Mouse (Mus musculus): Measurements from ENCODE around the gene Fv1.
"Not testable (repeated sequence)": the region's sequence is repeated elsewhere in the genome, so short reads cannot be mapped to it uniquely, and the experiment has no call there.

Fv1 gene

DNA sequence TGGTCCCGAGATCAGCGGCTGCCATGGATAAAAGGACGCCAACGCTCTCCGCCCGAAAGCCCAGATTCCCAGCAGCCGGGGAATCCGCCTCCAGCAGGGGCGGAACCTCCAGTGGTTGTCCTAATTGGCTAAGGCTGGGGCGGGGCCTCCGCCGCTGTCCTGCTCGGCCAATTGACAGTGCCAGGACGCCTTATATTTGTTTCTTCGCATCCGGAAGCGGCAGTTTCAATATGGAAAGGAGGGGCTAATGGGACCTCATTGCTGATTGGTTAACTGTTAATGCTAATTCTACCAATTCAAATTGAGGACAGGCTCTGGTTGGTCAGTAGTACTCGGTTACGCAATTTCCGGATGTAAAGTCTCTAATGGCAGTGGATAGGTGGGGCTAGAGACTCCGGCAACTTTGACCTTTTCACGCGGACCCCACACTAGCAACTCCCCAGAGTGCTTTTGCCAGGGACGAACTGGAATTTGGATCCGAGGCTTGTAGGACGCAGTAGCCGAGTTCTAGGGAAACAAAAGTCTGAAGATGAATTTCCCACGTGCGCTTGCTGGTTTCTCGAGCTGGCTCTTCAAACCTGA is at the start of gene Fv1, which contains the start of gene Miip:
Gene Fv1, plus strand, starts transcription at position 530 of the 582 bp plus-strand sequence.
Gene Miip, minus strand, starts transcription at position 367 of the 582 bp plus-strand sequence.
- in situ Hi-C loops (cut with MboI, MseI), result loop anchor here (5.0 kb wide), 1 partner anchor 169 kb away; the partner anchor contains the start of genes Clcn6 and Mthfr

DNA sequence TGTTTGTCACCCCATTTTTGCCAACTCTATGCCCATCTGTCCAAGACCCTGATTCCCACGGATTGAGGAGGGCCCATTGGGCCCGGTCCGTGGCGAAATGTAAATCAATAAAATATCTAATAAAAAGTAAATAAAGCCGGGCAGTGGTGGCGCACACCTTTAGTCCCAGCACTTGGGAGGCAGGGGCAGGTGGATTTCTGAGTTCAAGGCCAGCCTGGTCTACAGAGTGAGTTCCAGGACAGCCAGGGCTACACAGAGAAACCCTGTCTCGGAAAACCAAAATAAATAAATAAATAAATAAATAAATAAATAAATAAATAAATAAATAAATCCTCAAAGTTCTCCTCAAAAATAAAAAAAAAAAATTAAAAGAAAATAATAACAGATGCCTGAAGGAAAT is 49.1 kb upstream of the Fv1 start:
- in situ Hi-C loops (cut with MboI, MseI), result loop anchor here (5.0 to 10.0 kb wide), 2 partner anchors 1737 to 1945 kb away; no protein-coding TSS in a partner anchor

DNA sequence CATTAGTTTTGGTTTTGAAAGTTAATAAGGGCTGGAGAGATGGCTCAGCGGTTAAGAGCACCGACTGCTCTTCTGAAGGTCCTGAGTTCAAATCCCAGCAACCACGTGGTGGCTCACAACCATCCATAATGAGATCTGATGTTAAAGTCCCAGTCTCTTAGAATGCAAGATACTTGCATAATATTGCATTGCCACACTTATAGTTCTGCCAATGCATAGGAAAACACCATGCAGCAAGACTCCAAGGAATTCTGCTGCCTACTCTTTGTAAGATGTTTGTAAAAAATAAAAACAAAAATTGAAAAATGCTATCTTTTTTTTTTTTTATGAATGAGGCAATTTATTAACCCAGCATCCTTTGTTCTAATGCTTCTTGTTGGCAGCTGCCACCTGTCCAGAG is 47.4 kb upstream of the Fv1 start:
- in situ Hi-C loops (cut with MboI, MseI), result not testable (repeated sequence)

DNA sequence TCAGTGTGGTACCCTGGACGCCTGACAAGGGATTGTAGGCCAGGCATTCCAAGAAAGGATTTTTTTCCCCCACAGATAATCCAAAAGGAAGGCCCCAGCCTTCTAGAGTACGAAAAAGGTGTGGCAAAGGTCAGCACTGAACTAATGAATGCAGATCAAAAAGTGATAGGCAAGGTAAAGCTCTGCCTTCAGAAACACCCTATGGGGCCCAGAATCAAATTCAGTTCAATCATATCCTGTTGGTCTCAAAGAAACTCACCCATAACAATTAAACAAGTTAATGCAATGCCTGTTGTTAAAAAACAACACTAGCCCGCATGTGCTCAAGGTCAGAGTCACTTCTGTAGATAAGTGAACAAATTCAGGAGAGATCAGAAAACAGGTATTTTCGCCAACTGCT is 44.4 kb upstream of the Fv1 start:
- in situ Hi-C loops (cut with MboI, MseI), result no loop called here

DNA sequence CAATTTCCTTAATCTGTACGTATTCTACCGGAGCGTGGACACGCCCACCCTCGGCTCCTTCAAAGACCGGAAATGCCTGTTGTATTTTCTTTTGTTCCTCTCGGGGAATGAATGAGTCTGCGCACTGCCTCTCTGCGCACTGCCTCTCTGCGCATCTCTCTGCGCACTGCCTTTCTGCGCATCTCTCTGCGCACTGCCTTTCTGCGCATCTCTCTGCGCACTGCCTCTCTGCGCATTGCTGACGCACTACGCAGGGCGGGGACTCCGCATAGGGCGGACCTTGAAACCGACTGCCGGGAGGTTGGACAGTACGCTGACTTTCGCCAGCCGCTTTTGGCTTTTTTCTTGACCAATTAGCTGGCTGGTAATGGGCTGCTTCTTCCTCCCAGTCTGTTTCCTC is 29.5 kb upstream of the Fv1 start:
- in situ Hi-C loops (cut with MboI, MseI), result not testable (repeated sequence)

DNA sequence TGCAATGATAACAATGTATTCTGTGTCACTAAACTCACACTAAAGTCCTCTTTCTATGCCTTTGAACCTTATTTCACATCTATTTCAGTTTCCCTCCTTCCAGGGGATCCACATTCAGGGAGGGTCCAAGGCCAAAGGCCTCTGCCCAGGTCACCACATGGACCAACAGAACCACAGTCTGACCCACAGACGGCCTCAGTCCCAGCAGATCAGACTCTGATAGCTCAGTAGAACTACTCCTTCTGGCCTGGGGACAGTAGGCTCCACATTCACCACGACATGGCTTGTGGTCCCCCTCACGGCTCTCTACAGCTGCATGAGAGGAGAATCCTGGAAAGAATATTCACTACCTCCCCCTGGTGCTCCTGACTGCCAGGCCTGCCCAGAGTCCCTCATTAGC is 25.9 kb upstream of the Fv1 start:
- in situ Hi-C loops (cut with MboI, MseI), result no loop called here

DNA sequence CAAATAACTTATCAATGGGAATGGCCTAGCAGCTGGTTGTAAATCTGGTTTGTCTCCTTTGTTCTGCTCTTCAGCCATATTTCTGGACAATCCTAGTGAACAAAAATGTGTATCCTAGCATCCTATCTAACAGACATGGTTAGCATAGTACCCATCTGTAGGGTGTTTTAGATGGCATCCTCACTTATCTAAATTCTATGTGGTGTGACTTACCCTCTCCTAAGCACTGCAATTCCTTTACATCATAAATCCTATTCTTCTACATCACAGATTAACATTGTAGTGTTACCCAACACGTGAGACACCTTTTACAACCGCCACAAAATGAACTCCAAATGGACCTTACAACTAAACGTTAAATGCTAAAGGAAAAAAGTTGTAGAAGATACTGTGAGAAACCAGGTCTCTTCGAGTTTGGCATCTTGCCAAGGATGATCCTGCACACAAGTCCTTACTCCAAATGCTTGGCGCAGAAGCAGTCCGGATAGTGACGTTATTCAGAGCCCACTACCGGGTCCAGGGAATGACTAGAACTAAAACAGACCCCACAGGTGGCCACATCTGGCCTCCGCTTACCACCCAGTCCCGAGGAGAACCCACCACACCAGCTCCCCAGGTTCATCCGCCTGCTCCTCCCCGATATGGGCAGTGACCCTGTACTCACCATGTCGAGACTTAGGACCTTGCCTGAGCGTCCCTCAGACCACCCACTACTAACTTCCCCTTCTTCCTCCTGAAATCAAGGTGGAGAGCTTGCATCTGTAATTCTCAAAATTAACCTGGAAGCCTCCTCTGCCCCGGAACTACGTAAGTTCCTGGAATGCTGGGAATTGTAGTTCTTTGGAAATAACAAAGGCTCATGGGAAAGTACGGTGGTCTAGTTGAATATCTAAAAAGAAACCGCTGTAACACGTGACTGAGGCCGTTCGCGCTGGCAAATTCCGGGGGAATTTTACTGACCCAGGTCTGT is 20.9 kb upstream of the Fv1 start, which contains the start of gene Zfp933:
Gene Zfp933, minus strand, starts transcription at position 753 of the 970 bp plus-strand sequence.
- in situ Hi-C loops (cut with MboI, MseI), result no loop called here

DNA sequence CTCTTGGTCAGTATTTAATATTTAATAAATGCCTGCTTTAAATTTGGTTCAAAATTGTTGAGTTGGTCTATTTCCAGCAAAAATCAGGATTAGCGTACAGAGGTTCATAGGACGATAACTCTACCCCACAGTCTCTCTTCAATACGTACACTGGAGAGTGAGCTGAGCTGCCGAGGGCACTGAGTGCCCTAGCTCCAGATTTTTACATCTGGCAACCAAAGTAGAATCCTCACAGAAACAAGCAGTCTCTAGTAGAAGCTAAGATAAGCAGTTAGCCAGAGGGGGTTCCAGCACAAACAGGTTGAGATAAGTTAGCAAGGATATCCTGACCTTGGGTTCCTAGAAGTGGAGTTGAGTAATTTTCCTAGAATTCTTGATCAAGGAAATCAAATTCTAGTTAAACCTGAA is 20.2 kb upstream of the Fv1 start:
- in situ Hi-C loops (cut with MboI, MseI), result no loop called here

DNA sequence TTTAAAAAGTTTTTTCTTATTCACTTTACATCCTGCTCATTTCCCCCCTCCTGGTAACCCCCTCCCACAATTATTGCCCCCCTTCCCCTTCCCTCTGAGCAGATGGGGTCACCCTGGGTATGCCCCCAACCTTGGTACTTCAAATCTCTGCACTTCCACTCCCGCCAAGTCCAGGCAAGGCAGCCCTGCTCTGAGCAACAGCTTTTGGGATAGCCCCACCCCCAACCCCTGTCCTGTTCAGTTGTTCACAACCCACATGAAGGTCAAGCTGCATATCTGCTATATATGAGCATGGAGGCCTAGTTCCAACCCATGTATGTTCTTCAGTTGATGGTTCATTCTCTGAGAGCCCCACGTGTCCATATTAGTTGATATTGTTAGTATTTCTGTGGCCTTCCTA is 18.0 kb upstream of the Fv1 start:
- in situ Hi-C loops (cut with MboI, MseI), result no loop called here

DNA sequence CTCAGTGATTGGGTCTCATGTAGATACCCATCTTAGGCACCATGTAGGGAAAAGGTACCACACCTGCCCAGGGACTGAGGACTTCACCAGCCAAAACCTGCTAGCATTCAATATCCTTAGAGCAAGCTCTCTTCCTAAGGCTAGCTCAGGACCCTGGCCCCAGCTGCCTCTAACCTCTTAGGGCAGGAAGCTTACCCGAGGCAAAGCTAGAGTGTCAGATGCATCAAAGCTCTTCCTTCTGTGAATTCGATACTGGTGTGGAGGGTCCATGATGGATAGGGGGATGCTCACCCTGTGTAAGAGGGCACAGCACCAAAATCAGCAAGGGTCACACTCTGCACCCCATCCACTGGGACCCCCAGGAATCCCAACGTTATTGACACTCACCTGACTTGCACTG is 6.7 kb upstream of the Fv1 start:
- in situ Hi-C loops (cut with MboI, MseI), result no loop called here

DNA sequence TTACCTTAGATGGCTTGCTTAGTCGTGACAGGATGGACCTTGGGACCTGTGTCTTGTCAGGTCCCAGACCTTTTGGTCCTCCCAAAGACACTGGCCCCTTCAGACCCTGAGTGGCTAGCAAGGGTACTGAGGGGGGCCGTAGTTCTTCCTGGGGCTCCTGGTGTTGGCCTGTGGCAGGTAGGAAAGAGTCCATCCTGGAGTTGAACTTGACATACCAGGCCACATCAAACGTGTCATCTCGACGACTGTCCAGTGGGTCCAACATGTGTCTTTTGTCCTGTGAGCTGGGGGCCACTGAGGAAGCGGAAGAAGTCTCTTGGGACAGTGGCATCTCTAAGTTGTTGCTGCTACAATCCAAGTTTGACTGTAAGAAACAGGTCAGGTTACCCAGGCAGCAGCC is 3.1 kb upstream of the Fv1 start:
- in situ Hi-C loops (cut with MboI, MseI), result loop anchor here (5.0 kb wide), 1 partner anchor 172 kb away; the partner anchor contains the start of genes Clcn6 and Mthfr

DNA sequence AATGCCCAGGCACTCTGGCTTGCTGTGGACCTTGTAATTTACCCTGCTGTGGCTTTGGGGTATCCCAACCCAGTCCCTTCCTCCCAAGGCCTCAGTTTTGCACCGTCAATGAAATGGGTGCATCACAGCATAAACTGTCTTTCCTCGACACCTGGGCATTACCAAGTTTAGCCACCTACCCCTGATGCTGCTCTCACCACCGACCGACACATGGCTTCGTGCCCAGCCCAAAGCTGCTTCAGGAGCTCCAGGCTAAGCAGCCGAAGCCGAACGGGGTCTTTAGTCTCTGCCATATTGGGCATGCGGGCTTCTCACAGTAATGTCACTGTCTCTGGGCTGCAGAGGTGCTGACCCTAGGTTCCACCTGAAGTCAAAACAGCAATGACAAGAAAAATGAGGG is 2.7 kb upstream of the Fv1 start:
- in situ Hi-C loops (cut with MboI, MseI), result loop anchor here (5.0 kb wide), 1 partner anchor 171 kb away; the partner anchor contains the start of genes Clcn6 and Mthfr

DNA sequence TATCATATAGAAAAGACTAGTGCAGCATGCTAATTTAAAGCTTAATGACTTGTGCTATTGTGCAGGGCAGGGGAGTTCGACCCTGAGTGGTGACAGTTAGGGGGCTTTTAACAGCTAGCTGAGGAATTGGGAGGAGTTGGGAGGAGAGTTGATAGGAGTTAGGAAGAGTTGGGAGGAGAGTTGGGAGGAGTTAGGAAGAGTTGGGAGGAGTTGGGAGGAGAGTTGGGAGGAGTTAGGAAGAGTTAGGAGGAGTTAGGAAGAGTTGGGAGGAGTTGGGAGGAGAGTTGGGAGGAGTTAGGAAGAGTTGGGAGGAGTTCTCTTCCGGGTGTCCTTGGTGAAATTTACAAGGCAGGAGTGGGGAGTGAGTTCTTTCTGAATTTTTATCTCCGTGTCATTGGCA is 2.0 kb upstream of the Fv1 start:
- in situ Hi-C loops (cut with MboI, MseI), result loop anchor here (5.0 kb wide), 1 partner anchor 171 kb away; the partner anchor contains the start of genes Clcn6 and Mthfr

DNA sequence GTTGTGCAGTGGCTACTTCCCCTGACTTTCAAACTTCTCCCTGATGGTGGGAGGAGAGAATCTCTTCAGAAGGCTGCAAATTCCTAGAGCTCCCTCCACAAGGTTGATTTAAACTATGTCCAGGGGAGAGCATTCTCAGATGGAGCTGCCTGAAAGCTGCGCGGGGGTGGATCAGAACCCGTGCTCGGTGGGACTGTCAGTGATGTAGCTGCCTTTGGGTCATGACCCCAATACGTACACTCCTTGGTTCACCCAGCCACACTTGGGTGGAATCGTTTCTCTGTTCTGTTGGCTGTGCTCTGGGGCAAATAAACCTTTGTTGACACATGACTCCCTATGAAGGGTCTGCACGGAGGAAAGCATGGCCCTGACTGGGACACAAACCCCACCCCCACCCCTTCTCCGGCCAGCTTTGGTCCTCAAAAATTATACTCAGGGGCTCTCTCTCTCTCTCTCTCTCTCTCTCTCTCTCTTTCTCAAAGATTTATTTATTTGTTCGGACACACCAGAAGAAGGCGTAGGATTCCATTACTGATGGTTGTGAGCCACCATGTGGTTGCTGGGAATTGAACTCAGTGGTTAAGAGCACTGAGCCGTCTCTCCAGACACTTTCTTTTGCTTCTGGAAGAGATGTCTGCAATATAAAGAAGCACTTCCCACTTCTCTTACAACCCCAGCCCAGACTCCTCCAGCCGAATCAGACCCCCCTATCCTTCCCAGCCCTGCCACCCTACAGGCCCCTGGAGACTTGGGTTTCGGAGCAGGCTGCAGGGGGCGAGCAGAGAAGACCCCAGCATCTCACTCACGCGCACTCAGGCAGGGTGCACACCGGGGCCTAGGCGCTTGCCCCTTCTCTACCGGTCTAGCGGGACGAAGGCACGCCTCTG is 973 bp upstream of the Fv1 start:
- in situ Hi-C loops (cut with MboI, MseI), result loop anchor here (5.0 kb wide), 1 partner anchor 169 kb away; the partner anchor contains the start of genes Clcn6 and Mthfr

DNA sequence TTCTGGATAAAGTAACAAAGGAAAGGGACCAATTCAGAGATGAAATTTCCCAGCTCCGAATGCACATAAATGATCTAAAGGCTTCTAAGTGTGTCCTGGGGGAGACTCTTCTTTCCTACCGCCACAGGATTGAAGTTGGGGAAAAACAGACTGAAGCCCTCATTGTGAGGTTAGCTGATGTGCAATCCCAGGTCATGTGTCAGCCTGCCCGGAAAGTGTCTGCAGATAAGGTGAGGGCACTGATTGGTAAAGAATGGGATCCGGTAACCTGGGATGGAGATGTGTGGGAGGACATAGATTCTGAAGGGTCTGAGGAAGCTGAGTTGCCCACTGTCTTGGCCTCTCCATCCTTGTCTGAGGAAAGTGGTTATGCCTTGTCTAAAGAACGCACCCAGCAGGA is 459 bp downstream of the Fv1 start:
- in situ Hi-C loops (cut with MboI, MseI), result loop anchor here (5.0 kb wide), 1 partner anchor 168 kb away; the partner anchor contains the start of genes Clcn6 and Mthfr

DNA sequence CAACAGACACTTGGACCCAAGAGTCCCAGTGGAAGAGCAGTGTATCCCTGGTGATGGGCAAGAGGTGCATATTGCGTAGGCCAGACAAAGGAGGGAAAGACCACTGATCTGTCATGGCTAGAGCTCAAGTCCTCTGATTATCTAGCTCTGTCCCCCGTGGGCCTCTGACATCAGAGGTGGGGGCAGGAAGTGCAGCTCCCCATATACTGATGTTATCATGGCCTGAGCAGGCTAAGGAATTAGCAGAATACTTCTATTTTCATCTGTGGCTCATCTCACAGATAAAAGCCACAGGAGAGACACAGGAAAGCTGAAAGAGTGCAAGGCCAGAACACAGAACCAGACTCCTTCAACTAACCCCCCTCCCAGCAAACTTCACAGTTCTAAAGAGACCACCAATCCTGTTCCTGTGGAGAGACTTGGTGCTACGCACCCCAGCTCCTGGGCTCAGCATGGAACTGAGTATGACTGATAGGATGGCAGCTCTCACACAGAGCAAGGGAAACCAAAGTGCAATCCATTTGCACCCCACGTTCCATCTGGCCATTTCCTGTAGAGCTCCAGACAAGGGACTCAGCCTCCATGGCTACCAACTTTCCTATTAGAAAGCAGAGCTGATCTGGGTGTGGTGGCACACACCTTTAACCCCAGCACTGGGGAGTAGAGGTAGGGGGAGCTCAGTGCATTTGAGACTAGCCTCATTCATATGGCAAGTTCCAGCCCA is 7.2 kb downstream of the Fv1 start:
- in situ Hi-C loops (cut with MboI, MseI), result no loop called here

DNA sequence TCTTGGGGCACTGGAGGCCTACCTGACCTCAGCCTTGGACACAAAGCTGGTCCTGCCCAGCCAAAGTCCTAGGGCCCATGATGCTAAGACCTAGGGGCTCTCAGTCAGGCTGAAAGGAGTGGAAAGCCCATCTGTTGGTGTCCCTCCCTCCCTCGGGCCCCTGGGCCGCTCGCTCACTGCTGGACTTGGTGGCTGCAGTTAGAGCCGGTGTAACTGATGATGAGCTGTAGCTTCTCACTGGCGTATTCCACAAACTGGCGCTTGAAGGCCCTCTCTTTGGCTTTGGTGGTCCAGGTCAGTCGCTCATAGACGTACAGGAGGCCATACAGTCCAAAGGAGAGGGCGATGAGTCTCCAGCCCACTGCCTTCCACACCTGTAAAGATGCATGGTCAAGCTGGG is 9.8 kb downstream of the Fv1 start:
- in situ Hi-C loops (cut with MboI, MseI), result no loop called here

DNA sequence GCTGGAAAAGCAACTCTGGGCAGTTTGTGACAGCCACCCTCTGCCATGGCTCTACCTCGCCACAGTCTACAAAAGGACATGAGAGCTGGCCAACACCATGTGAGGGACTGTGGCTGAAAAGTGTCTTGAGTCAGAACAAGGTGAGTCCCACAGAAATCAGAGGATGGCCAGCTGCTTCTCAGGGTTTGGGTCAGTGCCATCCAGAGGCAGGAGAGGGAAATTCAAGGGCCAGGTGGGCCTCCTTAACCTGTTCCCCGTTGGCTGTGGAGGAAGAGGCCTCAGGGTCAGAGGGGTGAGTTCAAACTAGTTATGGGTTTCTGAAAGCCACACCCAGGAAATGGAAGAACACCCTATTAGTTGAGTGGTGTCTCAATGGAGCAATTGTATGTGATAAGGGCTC is 10.7 kb downstream of the Fv1 start:
- in situ Hi-C loops (cut with MboI, MseI), result no loop called here

DNA sequence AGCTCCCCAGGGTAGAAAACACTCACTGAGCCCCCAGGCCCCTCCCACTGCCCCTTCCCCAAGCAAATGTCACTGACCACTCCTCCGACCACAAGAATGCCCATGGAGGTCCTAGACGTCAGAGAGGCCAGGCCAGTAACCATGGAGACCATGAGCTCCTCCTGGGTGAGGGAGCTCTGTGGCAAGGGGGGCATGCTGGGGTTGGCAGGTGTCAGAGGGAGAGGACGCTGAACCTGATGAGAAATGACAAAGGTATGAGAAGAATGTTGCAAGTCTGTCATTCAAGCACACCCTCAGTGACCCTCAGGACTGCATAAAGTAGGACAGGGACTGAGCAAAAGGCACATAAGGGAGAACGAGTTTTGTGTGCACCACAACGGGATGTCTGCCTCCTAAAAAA is 11.1 kb downstream of the Fv1 start:
- in situ Hi-C loops (cut with MboI, MseI), result no loop called here

DNA sequence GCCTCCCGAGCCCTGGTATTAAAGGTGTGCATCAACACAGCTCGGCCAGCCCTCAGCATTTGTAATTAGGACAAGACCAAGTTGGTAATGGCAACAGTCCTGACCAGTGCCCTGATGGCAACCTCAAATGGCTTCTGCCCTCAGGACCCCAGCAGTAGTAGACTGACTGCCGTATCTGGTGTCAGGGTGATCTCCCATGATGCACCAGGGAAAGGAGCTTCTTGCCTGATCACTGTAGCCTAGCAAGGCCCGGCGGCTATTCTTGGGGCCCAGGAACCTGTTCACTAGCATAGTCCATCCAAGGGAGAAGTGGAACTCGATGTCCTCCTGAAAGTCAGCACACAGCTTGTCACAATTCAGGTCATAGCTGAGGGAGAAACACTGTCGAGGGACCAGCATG is 13.0 kb downstream of the Fv1 start:
- in situ Hi-C loops (cut with MboI, MseI), result no loop called here

DNA sequence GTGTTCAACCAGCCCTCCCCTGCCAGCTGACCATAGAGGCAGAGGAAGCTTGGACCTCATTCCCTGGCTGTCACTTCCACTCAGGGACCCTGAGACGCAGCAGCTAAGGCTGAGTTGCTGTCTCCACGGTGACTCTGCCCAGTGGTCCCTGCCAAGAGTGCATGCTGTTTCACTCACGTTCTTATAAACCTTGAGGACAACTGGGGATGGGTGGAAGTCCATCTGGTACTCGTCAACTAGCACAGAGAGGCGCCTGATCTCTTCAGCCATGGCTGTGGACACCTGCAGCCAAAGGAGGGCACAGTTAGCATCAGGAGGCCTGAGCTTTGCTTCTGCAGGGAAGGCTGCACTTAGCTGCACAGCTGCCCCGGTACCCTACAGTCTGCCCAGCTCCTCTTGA is 14.3 kb downstream of the Fv1 start:
- in situ Hi-C loops (cut with MboI, MseI), result no loop called here

Data from T-helper 1 cell (primary cell).